ENCODE assay signal across 15 mouse cellular contexts in the genomic region with DNA sequence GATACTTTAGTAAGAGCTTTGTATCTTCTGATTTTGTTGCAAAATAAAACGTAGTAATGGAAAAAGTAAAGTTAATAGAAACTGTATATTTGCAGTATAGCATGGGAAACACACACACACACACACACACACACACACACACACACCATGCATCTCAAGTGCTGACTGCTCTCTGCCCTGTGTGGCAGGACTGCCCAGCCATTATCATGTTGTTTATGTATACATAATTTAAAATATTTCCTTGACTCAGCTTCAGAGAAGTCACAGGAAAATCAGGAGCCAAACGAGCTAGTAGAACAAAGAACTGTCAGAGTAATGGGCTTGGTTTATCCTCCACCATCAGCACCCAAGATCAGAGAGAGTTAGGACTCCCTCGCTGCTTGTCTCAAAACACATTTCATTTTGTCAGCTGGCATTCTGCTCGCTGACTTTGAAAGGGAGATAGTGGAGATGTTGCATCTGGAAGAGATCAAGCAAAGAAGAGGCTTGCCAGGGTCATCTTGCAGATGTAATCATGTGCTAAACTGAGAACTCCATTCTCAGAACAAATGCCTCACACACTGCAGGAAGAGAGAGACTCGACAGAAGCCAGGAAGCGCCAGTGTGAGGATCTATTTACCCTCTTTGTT. TPM values are rescaled to one million over a fixed set of nuclear protein-coding genes. Genes with fewer than 3 reads are reported as not detected.
DNase-seq lines count a peak whose midpoint lies in the region; ATAC-seq lines count a peak whose summit lies in the region.
"Had no signal": no experiment of that assay in that cellular context is flagged by ENCODE, and none has a peak within 500 bp of the region (broad histone marks: within the 10 kb centered on the region; RNA-seq: fewer than 3 reads in every experiment).

No protein-coding gene starts in this region.

- H3K9me3 ChIP-seq in kidney, embryonic 14.5 days (ENCODE audit: control insufficient read depth, low read length) = no peaks in the 10 kb centered on the region
- no peaks in the 10 kb centered on the region for H3K9me3 ChIP-seq in liver, embryonic 11.5 days (ENCODE audit: control insufficient read depth, low read length)
- H3K9me3 ChIP-seq: liver, embryonic 13.5 days; megakaryocyte, embryonic 14.5 days had no signal

- H3K4me3 ChIP-seq in kidney, embryonic 14.5 days (ENCODE audit: low read length) = no peak overlapping the region
- no peak overlapping the region for H3K4me3 ChIP-seq in liver, embryonic 11.5 days (ENCODE audit: low read depth, low read length)
- H3K4me3 ChIP-seq: liver, embryonic 13.5 days; megakaryocyte, embryonic 14.5 days had no signal

- no peak for DNase-seq in kidney, postnatal 25 days
- DNase-seq in NIH3T3 (ENCODE audit: low read depth) = peak; percentile 8
- peak; percentile 52 for DNase-seq in gastrocnemius, postnatal 25 days
- DNase-seq in lung, postnatal 4 days = peak; percentile 54 to 65
- no peak for DNase-seq in liver, embryonic 11.5 days (ENCODE audit: low spot score)
- no peak for DNase-seq in cerebellum, adult 9-11 months
- no peak for DNase-seq in frontal cortex, postnatal 25 days (ENCODE audit: low spot score in 2 of 2)
- DNase-seq: cerebellum, adult 18-20 months; heart, adult 11 months; liver, embryonic 13.5 days; thymus, postnatal 36 days had no signal

- ATAC-seq in kidney, embryonic 14.5 days (ENCODE audit: low FRiP score, low TSS enrichment) = peak; percentile 28; the same call in 1 of the 2 replicates
- no peak for ATAC-seq in liver, embryonic 11.5 days (replicated peaks; ENCODE audit: low FRiP score)

- WGBS in kidney, embryonic 14.5 days = 29% methylated on average over 6 of the region's 6 CpGs
- 35% methylated on average over 6 of the region's 6 CpGs for WGBS in liver, embryonic 11.5 days

- no peaks in the 10 kb centered on the region for H3K4me1 ChIP-seq in kidney, embryonic 14.5 days (ENCODE audit: control insufficient read depth, insufficient read depth, low read length)
- no peaks in the 10 kb centered on the region for H3K4me1 ChIP-seq in liver, embryonic 11.5 days (replicated peaks; ENCODE audit: control insufficient read depth, insufficient read depth, low read length)

- H3K4me2 ChIP-seq in kidney, embryonic 14.5 days (replicated peaks; ENCODE audit: low read depth, low read length) = no peak overlapping the region
- no peak overlapping the region for H3K4me2 ChIP-seq in liver, embryonic 11.5 days
- H3K4me2 ChIP-seq: liver, embryonic 13.5 days had no signal

- H3K9ac ChIP-seq in kidney, embryonic 14.5 days (ENCODE audit: low read depth, low read length) = no peak overlapping the region
- no peak overlapping the region for H3K9ac ChIP-seq in liver, embryonic 11.5 days (ENCODE audit: low read depth, low read length)
- H3K9ac ChIP-seq: liver, embryonic 13.5 days had no signal

- H3K27me3 ChIP-seq in kidney, embryonic 14.5 days (ENCODE audit: control insufficient read depth, insufficient read depth, low read length) = no peaks in the 10 kb centered on the region
- H3K27me3 ChIP-seq in liver, embryonic 11.5 days (replicated peaks; ENCODE audit: control insufficient read depth, insufficient read depth, low read length) = no peaks in the 10 kb centered on the region
- H3K27me3 ChIP-seq: liver, embryonic 13.5 days; megakaryocyte, embryonic 14.5 days had no signal

- H3K27ac ChIP-seq in kidney, embryonic 14.5 days (ENCODE audit: low read depth, low read length) = no peak overlapping the region
- no peak overlapping the region for H3K27ac ChIP-seq in liver, embryonic 11.5 days (ENCODE audit: low read depth, low read length)
- H3K27ac ChIP-seq: kidney, postnatal 0 days; liver, embryonic 13.5 days had no signal

- H3K36me3 ChIP-seq in kidney, embryonic 14.5 days (ENCODE audit: control insufficient read depth, insufficient read depth, low read length) = no peaks in the 10 kb centered on the region
- no peaks in the 10 kb centered on the region for H3K36me3 ChIP-seq in liver, embryonic 11.5 days (ENCODE audit: control insufficient read depth, insufficient read depth, low read length)
- H3K36me3 ChIP-seq: liver, embryonic 13.5 days had no signal

RNA-seq across cellular contexts. Expression of a gene that starts 7.2 kb away (rescaled TPM):
- polyA plus RNA-seq in kidney, embryonic 14.5 days (2014; fragmentation: Nextera tagmentation; extraction: Ambion mirVana) = 2.3 and 3.6 TPM in 2 replicates
- under 1 TPM; 0.38 to 0.46 TPM for total RNA-seq in gastrocnemius, postnatal 25 days (2021)
- 0.70 and 1.5 TPM in 2 replicates for polyA plus RNA-seq in liver, embryonic 11.5 days (2014; fragmentation: Nextera tagmentation; extraction: Ambion mirVana)
- total RNA-seq: monocyte, adult 5-6 weeks had no signal

Comparison
In these comparisons a context has a peak if more than half of its experiments do, and no peak if none do; other contexts are left out.
1. DNase-seq: peak in NIH3T3 (single experiment), gastrocnemius, postnatal 25 days (single experiment) and lung, postnatal 4 days (2 of 2); none in kidney, postnatal 25 days (0 of 2), liver, embryonic 11.5 days (single experiment), cerebellum, adult 9-11 months (single experiment) and frontal cortex, postnatal 25 days (0 of 2).